ENCODE assay signal across 19 mouse cellular contexts in genomic region chr2:101816646-101817308, GRCm38 (mm10).
"Had no signal": no experiment of that assay in that cellular context is flagged by ENCODE, and none has a peak within 500 bp of the region (broad histone marks: within the 10 kb centered on the region; RNA-seq: fewer than 3 reads in every experiment).

No protein-coding gene starts in this region.

- DNase-seq: layer of hippocampus, adult 9-11 months; liver; liver, embryonic 13.5 days; lung, embryonic 14.5 days; midbrain, embryonic 14.5 days; right cerebral cortex, adult 18-20 months; right cerebral cortex, postnatal 14 days; right cerebral cortex, postnatal 4 days; thymus, adult 2 months; thymus, postnatal 14 days; thymus, postnatal 4 days had no signal

- H3K36me3 ChIP-seq: limb, embryonic 10.5 days; limb, embryonic 13.5 days; liver, embryonic 13.5 days had no signal

- H3K9me3 ChIP-seq: limb, embryonic 10.5 days; limb, embryonic 13.5 days; liver, embryonic 13.5 days had no signal

- H3K4me3 ChIP-seq: layer of hippocampus, adult 2 months; limb, embryonic 10.5 days; limb, embryonic 13.5 days; liver, embryonic 13.5 days had no signal

- H3K27ac ChIP-seq: layer of hippocampus, adult 2 months; limb, embryonic 10.5 days; limb, embryonic 13.5 days; liver, embryonic 13.5 days; macrophage; stomach, postnatal 0 days had no signal

- ATAC-seq: intestine, postnatal 0 days; lung, postnatal 0 days had no signal

- H3K9ac ChIP-seq: limb, embryonic 13.5 days; liver, embryonic 13.5 days; lung, embryonic 14.5 days had no signal

- H3K4me2 ChIP-seq: limb, embryonic 13.5 days; liver, embryonic 13.5 days; lung, embryonic 14.5 days; midbrain, embryonic 11.5 days had no signal

- H3K27me3 ChIP-seq: limb, embryonic 13.5 days; liver, embryonic 13.5 days had no signal
